Mouse (Mus musculus): ENCODE results near the gene Ryr2. TPM values are rescaled to one million over a fixed set of nuclear protein-coding genes. Genes with fewer than 3 reads are reported as not detected.
A peak's percentile ranks its signal among the peaks of the same experiment; 100 is the strongest.

Ryr2 gene
- polyA plus RNA-seq, 1 experiment from 2014 or later, result 0.43 TPM

DNA sequence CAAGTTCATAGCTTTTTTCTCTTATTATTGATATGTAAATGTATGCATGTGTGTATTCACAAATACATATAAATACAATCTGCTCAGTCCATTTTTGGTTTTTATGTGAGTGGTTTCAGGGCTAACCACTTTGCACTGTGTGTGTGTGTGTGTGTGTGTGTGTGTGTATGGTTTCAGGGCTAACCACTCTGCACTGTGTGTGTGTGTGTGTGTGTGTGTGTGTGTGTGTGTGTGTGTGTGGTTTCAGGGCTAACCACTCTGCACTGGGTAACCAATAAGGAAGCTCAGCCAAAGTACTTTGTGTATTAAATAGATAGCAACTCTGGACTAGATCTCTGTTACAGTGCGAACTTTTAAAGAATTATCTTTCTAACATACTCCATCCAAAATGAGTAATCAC is 2.2 kb upstream of the Ryr2 start:
- H3K9me3 ChIP-seq, result no peaks in the 10 kb centered on the region
- no peak overlapping the region for H3K27ac ChIP-seq
- H3K4me3 ChIP-seq, result no peak overlapping the region
- H3K36me3 ChIP-seq, result no peaks in the 10 kb centered on the region
- WGBS, result 100% methylated on average over 1 of the region's 1 CpGs
- H3K4me1 ChIP-seq (replicated peaks), result peaks cover 20% of the 10 kb centered on the region
- DNase-seq (ENCODE audit: low spot score), result no peak
- H3K27me3 ChIP-seq (ENCODE audit: insufficient read depth, poor library complexity, severe bottlenecking), result peaks cover 43% of the 10 kb centered on the region

DNA sequence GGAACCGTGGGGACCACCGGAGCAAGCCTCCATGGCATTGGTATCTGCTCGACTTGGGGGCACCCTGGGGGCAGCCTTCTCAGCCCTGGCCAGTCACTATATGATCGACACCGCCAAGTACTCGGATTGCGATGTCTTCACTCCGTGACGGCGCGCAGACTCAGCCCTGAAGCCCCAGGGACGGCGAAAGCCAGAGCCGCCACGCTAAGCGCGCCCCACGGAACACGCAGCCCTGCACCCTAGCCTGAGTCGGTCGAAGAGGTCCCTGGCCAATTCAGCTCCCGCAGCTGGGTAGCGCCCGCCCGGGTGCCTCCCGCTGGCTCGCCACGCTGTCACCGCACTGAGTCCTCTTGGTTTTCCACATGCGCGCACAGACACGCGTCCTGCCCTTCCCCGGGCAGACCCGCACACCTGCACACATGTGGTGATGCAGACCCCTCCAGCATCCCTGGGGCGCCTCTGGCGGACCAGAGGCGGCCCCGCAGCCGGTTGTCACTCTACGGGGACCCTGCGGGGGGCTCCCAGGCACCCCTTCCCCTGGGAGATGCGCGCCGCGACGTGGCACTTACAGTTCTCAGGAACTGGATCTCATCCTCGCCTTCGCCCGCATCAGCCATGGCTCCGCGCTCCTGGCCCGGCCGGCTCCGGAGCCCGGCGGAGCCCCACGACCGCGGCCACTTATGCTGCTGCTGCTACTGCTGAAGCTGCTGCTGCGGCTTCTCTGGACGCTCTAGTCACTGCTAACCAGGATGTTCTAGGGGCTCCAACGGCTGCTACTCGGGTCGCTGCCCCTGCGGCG is 716 bp downstream of the Ryr2 start:
- Histone ChIP-seq H3K27me3 (ENCODE audit: insufficient read depth, poor library complexity, severe bottlenecking) (peaks cover 52% of the 10 kb centered on the region), H3K27ac (peak overlapping the region; percentile 82), H3K4me3 (peak overlapping the region; percentile 77), H3K4me1 (replicated peaks) (peaks cover 27% of the 10 kb centered on the region), H3K36me3 (no peaks in the 10 kb centered on the region), H3K9me3 (no peaks in the 10 kb centered on the region)
- WGBS, result under 1% methylated on average over 67 of the region's 67 CpGs
- peak; percentile 52 for DNase-seq (ENCODE audit: low spot score)

DNA sequence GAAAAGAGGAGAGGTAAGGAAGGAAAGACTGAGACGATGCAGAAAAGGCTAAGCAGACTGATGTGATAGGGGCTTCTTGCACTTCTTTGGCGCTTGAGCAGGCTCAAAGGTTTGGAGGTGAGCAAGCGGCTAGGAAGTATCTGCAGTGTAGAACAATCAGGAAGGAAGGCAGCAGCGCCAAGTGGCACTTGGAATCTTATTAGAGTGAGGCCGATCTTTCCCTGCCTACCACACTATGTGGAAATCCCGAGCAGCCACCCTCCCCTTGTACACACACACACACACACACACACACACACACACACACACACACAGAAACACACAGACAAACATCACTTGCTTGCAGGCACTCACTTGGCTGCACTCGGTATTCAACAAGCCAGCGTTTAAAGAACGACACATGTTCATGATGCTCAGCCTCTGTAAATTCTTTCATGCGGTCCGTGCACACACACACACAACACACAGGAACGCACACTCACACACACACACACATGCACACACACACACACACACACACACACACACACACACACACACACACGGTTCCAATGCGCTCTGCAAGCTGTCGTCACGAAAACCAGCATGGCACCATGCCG is 1.4 kb downstream of the Ryr2 start:
- Histone ChIP-seq H3K9me3 (no peaks in the 10 kb centered on the region), H3K27me3 (ENCODE audit: insufficient read depth, poor library complexity, severe bottlenecking) (peaks cover 52% of the 10 kb centered on the region), H3K36me3 (no peaks in the 10 kb centered on the region), H3K27ac (no peak overlapping the region), H3K4me1 (replicated peaks) (peaks cover 27% of the 10 kb centered on the region), H3K4me3 (peak overlapping the region; percentile 77)
- 10% methylated on average over 17 of the region's 17 CpGs for WGBS
- DNase-seq (ENCODE audit: low spot score), result peak; percentile 15

DNA sequence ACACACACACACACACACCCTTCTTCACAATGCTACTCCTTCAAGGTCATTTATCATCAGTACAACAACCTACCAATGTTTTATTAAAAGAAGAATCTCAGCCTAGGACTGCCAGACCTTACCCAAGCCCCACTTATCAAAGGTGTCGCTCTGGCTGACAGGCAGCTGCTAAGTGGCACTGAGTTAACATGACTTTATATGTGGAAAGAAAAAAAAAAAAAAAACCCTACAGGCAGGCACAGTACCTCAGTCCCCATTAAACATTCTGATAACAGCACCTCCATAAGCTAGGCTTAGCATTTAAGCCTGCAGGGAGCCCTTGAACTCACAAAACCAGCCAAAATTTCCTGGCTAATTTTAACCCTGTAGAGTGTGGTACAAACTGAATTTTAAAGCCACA is 2.4 kb downstream of the Ryr2 start:
- Histone ChIP-seq H3K27me3 (ENCODE audit: insufficient read depth, poor library complexity, severe bottlenecking) (peaks cover 52% of the 10 kb centered on the region), H3K36me3 (no peaks in the 10 kb centered on the region), H3K27ac (no peak overlapping the region), H3K9me3 (no peaks in the 10 kb centered on the region), H3K4me3 (no peak overlapping the region), H3K4me1 (replicated peaks) (peaks cover 27% of the 10 kb centered on the region)
- WGBS, result 56% methylated on average over 1 of the region's 1 CpGs
- DNase-seq (ENCODE audit: low spot score), result no peak

DNA sequence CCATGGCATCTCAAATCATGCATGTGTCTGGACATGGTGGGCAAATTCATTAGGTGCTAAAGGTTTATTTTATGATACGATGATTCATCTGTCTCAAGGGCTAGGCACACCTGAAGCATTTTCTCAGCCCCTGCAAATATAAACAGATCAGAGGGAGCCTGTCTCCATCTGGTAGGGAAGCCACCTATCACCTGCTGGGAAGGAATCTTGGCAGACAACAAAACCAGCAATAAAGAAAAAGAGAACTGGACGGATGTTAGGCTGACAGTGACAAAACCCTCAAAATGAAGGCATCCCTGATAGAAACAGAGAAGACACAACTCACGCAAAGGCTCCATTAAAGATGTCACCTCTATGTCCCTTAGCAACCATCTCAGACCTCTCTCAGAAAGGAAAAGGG is 3.7 kb downstream of the Ryr2 start:
- Histone ChIP-seq H3K36me3 (no peaks in the 10 kb centered on the region), H3K9me3 (no peaks in the 10 kb centered on the region), H3K27me3 (ENCODE audit: insufficient read depth, poor library complexity, severe bottlenecking) (peaks cover 50% of the 10 kb centered on the region), H3K27ac (no peak overlapping the region), H3K4me3 (no peak overlapping the region), H3K4me1 (replicated peaks) (peaks cover 27% of the 10 kb centered on the region)
- 51% methylated on average over 3 of the region's 3 CpGs for WGBS
- no peak for DNase-seq (ENCODE audit: low spot score)

DNA sequence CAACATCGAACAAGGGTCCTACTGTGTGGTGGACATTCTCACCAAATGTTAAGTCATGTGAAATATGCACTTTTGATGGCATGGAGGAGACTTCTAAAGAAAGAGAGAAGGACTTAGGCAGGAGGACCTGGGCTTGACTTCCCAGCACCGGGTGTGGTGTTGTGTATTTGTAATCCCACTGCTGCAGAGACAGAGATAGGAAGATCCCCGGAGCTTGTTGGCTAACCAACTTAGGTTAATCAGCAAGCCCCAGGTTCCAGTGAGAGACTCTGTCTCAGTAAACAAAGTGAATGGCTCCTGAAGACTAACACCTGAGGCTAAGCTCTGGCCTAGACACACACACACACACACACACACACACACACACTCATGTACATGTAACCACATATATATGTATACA is 7.3 kb downstream of the Ryr2 start:
- WGBS, result 90% methylated on average over 3 of the region's 3 CpGs
- Histone ChIP-seq H3K27me3 (ENCODE audit: insufficient read depth, poor library complexity, severe bottlenecking) (peaks cover 14% of the 10 kb centered on the region), H3K4me3 (no peak overlapping the region), H3K27ac (no peak overlapping the region), H3K4me1 (replicated peaks) (peaks cover 7% of the 10 kb centered on the region; the same call in 1 of the 2 replicates), H3K9me3 (no peaks in the 10 kb centered on the region), H3K36me3 (no peaks in the 10 kb centered on the region)
- no peak for DNase-seq (ENCODE audit: low spot score)

DNA sequence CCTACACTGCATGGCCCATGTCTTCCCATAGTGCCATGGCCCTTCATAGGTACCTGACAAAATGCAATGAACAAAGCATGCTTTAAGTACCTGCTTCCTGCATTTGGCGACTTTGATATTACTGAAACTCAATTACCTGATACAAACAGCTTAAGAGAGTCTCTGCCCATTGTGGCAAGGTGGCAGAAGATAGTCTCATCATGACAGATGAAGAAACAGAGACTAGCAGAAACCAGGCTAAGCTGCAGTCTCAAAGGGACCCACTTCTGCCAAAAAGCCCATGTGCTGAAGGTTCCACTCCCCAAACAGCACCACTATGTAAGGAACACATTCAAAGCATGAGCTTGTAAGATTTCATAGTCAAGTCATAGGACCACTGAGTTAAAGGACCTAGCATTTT is 7.8 kb downstream of the Ryr2 start:
- 84% methylated on average over 1 of the region's 1 CpGs for WGBS
- H3K4me1 ChIP-seq (replicated peaks), result peaks cover 7% of the 10 kb centered on the region; the same call in 1 of the 2 replicates

DNA sequence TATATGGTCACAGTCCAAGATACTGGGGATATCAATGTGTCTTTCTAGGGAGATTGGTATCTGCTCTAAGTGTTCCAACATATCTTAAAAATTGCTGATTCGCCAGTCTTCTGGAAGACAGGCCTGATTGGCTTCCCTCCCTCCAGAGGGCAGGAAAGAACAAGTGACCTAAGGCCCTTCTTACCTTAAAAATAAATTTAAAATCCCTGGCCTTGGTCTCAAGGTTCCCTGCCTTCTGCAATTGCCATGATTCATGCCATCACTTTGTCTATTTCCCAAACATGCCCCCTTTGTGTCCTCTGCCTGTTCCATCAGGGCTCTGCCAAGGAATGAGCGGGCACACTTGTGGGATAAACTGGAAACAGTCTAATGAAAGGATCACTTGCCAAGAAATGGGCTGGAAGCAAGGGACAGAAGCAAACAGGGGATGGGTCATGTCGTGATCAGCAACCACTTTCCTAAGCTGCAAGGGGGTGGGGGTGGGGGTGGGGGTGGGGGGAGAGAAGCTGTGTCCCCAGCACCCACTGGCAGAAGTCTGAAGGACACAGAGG is 10.3 kb downstream of the Ryr2 start:
- no peaks in the 10 kb centered on the region for H3K36me3 ChIP-seq

More for the DNA sequence above, 7.8 kb downstream of the Ryr2 start:
- no peaks in the 10 kb centered on the region for H3K9me3 ChIP-seq
- H3K27me3 ChIP-seq (ENCODE audit: insufficient read depth, poor library complexity, severe bottlenecking), result peaks cover 9% of the 10 kb centered on the region
- no peak overlapping the region for H3K27ac ChIP-seq
- no peaks in the 10 kb centered on the region for H3K36me3 ChIP-seq
- no peak overlapping the region for H3K4me3 ChIP-seq
- DNase-seq (ENCODE audit: low spot score), result no peak

DNA sequence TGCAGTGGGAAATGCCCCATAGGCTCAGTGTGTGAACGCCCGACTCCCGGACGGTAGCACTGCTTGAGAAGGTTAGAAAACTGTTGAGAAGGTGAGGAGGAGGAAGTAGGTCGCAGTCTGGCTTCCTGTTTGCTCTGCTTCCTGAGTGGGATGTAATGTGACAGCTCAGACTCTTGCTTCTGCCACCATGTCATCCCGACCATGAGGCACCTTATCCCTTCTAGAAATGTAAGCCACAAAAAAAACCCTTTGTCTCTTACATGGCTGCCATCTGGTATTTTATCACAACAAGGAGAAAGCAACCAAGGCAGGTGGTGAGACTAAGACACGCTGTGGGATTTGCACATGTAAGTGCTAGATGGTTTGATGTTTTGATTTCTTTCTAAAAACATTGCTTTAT is 12.2 kb downstream of the Ryr2 start:
- no peak for DNase-seq (ENCODE audit: low spot score)
- Histone ChIP-seq H3K27me3 (ENCODE audit: insufficient read depth, poor library complexity, severe bottlenecking) (no peaks in the 10 kb centered on the region), H3K9me3 (no peaks in the 10 kb centered on the region), H3K4me3 (no peak overlapping the region), H3K27ac (no peak overlapping the region), H3K36me3 (no peaks in the 10 kb centered on the region), H3K4me1 (replicated peaks) (no peaks in the 10 kb centered on the region)
- WGBS, result 87% methylated on average over 7 of the region's 7 CpGs

More for the DNA sequence above, 10.3 kb downstream of the Ryr2 start:
- 83% methylated on average over 3 of the region's 3 CpGs for WGBS
- H3K4me1 ChIP-seq (replicated peaks), result no peaks in the 10 kb centered on the region
- no peak for DNase-seq (ENCODE audit: low spot score)
- no peaks in the 10 kb centered on the region for H3K9me3 ChIP-seq
- H3K27ac ChIP-seq, result no peak overlapping the region
- H3K4me3 ChIP-seq, result no peak overlapping the region
- H3K27me3 ChIP-seq (ENCODE audit: insufficient read depth, poor library complexity, severe bottlenecking), result no peaks in the 10 kb centered on the region

DNA sequence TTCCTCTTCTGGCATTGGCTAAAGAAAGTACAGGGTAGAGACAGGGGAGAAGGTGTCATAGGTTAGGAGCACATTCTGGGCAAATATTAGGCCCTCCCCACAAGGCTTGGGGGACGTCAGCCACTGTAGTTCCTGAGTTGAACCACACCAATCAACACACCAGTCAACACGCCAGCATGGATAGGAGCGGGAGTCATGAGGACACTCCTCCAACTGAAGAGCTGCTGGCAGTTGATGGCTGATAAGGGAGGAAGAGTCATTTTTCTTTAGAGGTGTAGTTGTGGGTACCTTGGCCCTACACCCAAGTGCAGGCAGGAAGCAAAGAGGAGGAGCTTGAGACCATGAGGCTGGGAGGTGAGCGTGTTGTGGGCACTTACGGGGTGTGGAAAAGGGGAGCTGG is 13.6 kb downstream of the Ryr2 start:
- DNase-seq (ENCODE audit: low spot score), result no peak
- no peaks in the 10 kb centered on the region for H3K27me3 ChIP-seq (ENCODE audit: insufficient read depth, poor library complexity, severe bottlenecking)
- H3K4me1 ChIP-seq (replicated peaks), result no peaks in the 10 kb centered on the region
- H3K4me3 ChIP-seq, result no peak overlapping the region
- H3K9me3 ChIP-seq, result no peaks in the 10 kb centered on the region
- WGBS, result 92% methylated on average over 5 of the region's 5 CpGs
- H3K36me3 ChIP-seq, result no peaks in the 10 kb centered on the region
- H3K27ac ChIP-seq, result no peak overlapping the region

DNA sequence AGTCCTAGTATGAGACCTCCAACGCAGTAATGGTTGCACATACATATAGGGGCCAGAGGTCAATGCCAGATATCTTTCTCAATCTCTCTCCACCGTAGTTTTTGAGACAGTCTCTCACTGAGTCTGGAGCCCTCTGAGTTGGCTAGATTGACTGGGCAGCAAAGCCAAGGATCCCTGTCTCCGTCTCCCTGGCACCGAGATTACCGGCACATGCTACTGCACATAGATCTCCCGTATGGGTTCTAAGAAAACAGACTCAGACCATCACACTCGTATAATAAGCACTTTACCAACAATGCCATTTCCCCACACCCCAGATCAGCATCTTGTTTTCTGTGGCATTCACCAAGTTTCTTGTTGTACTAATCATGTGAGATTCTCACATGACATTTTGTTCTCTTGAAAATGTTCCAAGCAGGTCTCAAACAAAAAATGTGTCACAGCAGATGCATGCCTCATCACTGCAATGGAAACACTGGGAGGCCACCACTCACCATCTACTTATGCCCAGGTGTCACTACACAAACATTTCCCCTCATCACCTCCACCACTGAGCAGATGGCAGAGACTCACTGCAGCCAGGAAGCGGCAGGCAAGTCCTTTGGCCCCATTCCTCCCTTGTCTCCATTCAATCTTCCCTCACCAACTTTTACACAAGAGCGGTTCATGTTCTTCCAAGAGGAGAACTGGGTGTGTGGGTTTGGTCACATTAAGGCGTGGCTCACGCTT is 14.2 kb downstream of the Ryr2 start:
- no peaks in the 10 kb centered on the region for H3K9me3 ChIP-seq
- DNase-seq (ENCODE audit: low spot score), result no peak
- no peak overlapping the region for H3K4me3 ChIP-seq
- WGBS, result 94% methylated on average over 11 of the region's 11 CpGs
- no peaks in the 10 kb centered on the region for H3K4me1 ChIP-seq (replicated peaks)
- no peak overlapping the region for H3K27ac ChIP-seq
- no peaks in the 10 kb centered on the region for H3K36me3 ChIP-seq
- H3K27me3 ChIP-seq (ENCODE audit: insufficient read depth, poor library complexity, severe bottlenecking), result no peaks in the 10 kb centered on the region

DNA sequence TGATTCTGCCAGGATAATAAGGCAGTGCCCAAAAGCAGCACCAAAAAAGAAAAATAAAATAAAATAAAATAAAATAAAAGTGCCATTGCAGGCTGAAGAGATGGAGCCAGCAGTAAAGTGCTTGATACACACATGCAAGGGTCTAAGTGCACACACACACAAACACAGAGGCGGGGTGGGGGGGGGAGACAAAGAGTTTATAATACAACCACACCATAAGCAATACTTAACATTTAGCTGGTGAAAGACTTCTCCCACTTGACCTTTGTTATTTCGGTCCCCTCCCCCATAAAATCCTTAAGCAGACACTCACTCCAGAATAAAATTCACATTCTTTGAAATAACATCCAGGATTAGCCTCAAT is 22.7 kb downstream of the Ryr2 start:
- H3K36me3 ChIP-seq, result no peaks in the 10 kb centered on the region
- H3K4me1 ChIP-seq (replicated peaks), result no peaks in the 10 kb centered on the region
- no peaks in the 10 kb centered on the region for H3K9me3 ChIP-seq
- no peaks in the 10 kb centered on the region for H3K27me3 ChIP-seq (ENCODE audit: insufficient read depth, poor library complexity, severe bottlenecking)
- H3K4me3 ChIP-seq, result no peak overlapping the region
- no peak for DNase-seq (ENCODE audit: low spot score)
- H3K27ac ChIP-seq, result no peak overlapping the region
- 84% methylated on average over 2 of the region's 2 CpGs for WGBS
